Mouse (Mus musculus) E14TG2a.4 (cell line): ENCODE results near the gene Pcsk1n.

Source experiments
- CTCF ChIP-seq: conservative IDR thresholded peaks from 2 replicates; pipeline ENCODE4 v1.5.1; 2014; ENCODE audit warnings: low read length
- NANOG ChIP-seq: IDR thresholded peaks from 2 replicates; pipeline ENCODE4 v1.6.1; 2014; ENCODE audit warnings: borderline replicate concordance, low read length, mixed read lengths

GRCm38 (mm10) chrX:7947900-7948492, 28.4 kb downstream of the Pcsk1n start:
- TF ChIP-seq CTCF (no peak), NANOG (no peak)
